Mouse (Mus musculus) ZHBTc4 (cell line): ENCODE measurements at regions not wholly inside any gene's neighbourhood (a gene's known extent, or its start where the extent isn't known, plus 50 kb on each side); places are given as distances from the start of the nearest gene placed in this dataset.

Source experiments
- DNase-seq: peaks from one replicate; pipeline ENCODE4 v3.0.0-alpha.2; 2011; ENCODE audit warnings: low read depth, low spot score

GRCm38 (mm10) chr4:27529565-27529964 is 1182.9 kb upstream of the Manea start:
- DNase-seq, result no peak

- DNase-seq, result no peak
Measured at GRCm38 (mm10) chr4:27520295-27520694, 1173.6 kb upstream of the Manea start.

- DNase-seq, result no peak
Measured at GRCm38 (mm10) chr4:27504829-27505804, 1158.4 kb upstream of the Manea start.

GRCm38 (mm10) chr4:27497926-27498325 is 1151.2 kb upstream of the Manea start:
- DNase-seq, result no peak

GRCm38 (mm10) chr4:27497274-27497673 is 1150.6 kb upstream of the Manea start:
- no peak for DNase-seq

- DNase-seq, result no peak
Measured at GRCm38 (mm10) chr4:27491312-27491711, 1144.6 kb upstream of the Manea start.

- DNase-seq, result peak; percentile 18
Measured at GRCm38 (mm10) chr4:27449901-27450300, 1103.2 kb upstream of the Manea start.

GRCm38 (mm10) chr4:27446310-27446709 is 1099.6 kb upstream of the Manea start:
- DNase-seq, result no peak

- DNase-seq, result no peak
Measured at GRCm38 (mm10) chr4:27429210-27429789, 1082.6 kb upstream of the Manea start.

GRCm38 (mm10) chr4:27425902-27426301 is 1079.2 kb upstream of the Manea start:
- no peak for DNase-seq

- no peak for DNase-seq
Measured at GRCm38 (mm10) chr4:27423846-27424245, 1077.2 kb upstream of the Manea start.

- DNase-seq, result no peak
Measured at GRCm38 (mm10) chr4:27418517-27418916, 1071.8 kb upstream of the Manea start.

- peak; percentile 64 for DNase-seq
Measured at GRCm38 (mm10) chr4:27384941-27385340, 1038.2 kb upstream of the Manea start.

GRCm38 (mm10) chr4:27346892-27347291 is 1000.2 kb upstream of the Manea start:
- DNase-seq, result no peak

- no peak for DNase-seq
Measured at GRCm38 (mm10) chr4:27333279-27333678, 986.6 kb upstream of the Manea start.
